Mouse (Mus musculus): ENCODE data around the gene Hoxd10. TPM values are rescaled to one million over a fixed set of nuclear protein-coding genes. Genes with fewer than 3 reads are reported as not detected.

Hoxd10 gene
- total and polyA plus RNA-seq, 3 experiments = not detected

- H3K4me2 ChIP-seq (ENCODE audit: insufficient read depth, low read depth, poor library complexity, severe bottlenecking) = no peak within 1 kb of the TSS
- H3K4me1 ChIP-seq (ENCODE audit: control insufficient read depth in 1 of 2, insufficient read depth in 2 of 2) = no peaks in the 10 kb centered on the region
- in situ Hi-C loops (cut with MboI; ENCODE audit: low pct_ligation_motif_present, low pct_unique_long_range_greater_than_20kb, low sequenced_read_pairs) (loop anchor here (10.0 to 25.0 kb wide), 2 partner anchors 447 to 615 kb away; no protein-coding TSS in a partner anchor), dilution Hi-C loops (cut with MboI; ENCODE audit: extremely low pct_ligation_motif_present, extremely low pct_unique_long_range_greater_than_20kb, low sequenced_read_pairs) (no loop called here)
- H3K79me2 ChIP-seq (replicated peaks; ENCODE audit: control insufficient read depth, extremely low read depth, insufficient read depth, poor library complexity, severe bottlenecking) = no peaks in the 10 kb centered on the region
- no peak within 1 kb of the TSS for H3K9ac ChIP-seq (ENCODE audit: insufficient read depth, low read depth)
- no peak for DNase-seq (ENCODE audit: extremely low read depth)
- no peak within 1 kb of the TSS for H3K27ac ChIP-seq (ENCODE audit: insufficient read depth, low read depth)
- H3K36me3 ChIP-seq (replicated peaks in 1 of 2; ENCODE audit: control insufficient read depth in 1 of 2, insufficient read depth in 1 of 2, low read length in 1 of 2) = no peaks in the 10 kb centered on the region
- no peak within 1 kb of the TSS for H3K4me3 ChIP-seq (replicated peaks in 1 of 3; ENCODE audit: low read depth in 2 of 3, low read length in 2 of 3, poor library complexity in 1 of 3)
- TF ChIP-seq POLR2A (IDR thresholded peaks at IDR 0.05; ENCODE audit: low read depth, low read length) (no peak), SMC3 (IDR thresholded peaks at IDR 0.05; ENCODE audit: low read depth, low read length) (no peak), ZNF384 (IDR thresholded peaks at IDR 0.05; ENCODE audit: low read depth, low read length) (no peak), CTCF (conservative IDR thresholded peaks at IDR 0.05 in 1 of 2, IDR thresholded peaks at IDR 0.05 in 1 of 2; ENCODE audit: low read depth in 2 of 2, low read length in 2 of 2) (no peak)
- no peaks in the 10 kb centered on the region for H3K27me3 ChIP-seq (replicated peaks)
- peaks cover 11% of the 10 kb centered on the region for H3K9me3 ChIP-seq (replicated peaks; ENCODE audit: low read length)
Observed at GRCm38 (mm10) chr2:74697567-74698121, 5.9 kb downstream of the Hoxd10 start, which contains the start of gene Hoxd9. TSS of gene Hoxd9 (plus strand) at chr2:74697727.

- TF ChIP-seq ZC3H11A (IDR thresholded peaks at IDR 0.05; ENCODE audit: low read depth, low read length) (no peak), PAX5 (IDR thresholded peaks at IDR 0.05; ENCODE audit: low read length) (no peak), ZMIZ1 (IDR thresholded peaks at IDR 0.05; ENCODE audit: low read depth, low read length) (no peak), ZKSCAN1 (IDR thresholded peaks at IDR 0.05; ENCODE audit: borderline replicate concordance, low read depth, low read length) (no peak), SIN3A (IDR thresholded peaks at IDR 0.05; ENCODE audit: low read length) (no peak), CHD2 (IDR thresholded peaks at IDR 0.05; ENCODE audit: low read length) (no peak), MAZ (IDR thresholded peaks at IDR 0.05; ENCODE audit: low read depth, low read length) (no peak), KAT2A (IDR thresholded peaks at IDR 0.05; ENCODE audit: insufficient replicate concordance, low read length) (no peak), E2F4 (IDR thresholded peaks at IDR 0.05; ENCODE audit: insufficient replicate concordance, low read depth, low read length) (no peak), NELFE (IDR thresholded peaks at IDR 0.05; ENCODE audit: low read depth, low read length) (no peak), MYC (IDR thresholded peaks at IDR 0.05; ENCODE audit: low read depth, low read length) (no peak), MAX (IDR thresholded peaks at IDR 0.05; ENCODE audit: low read length) (no peak), JUN (IDR thresholded peaks at IDR 0.05; ENCODE audit: insufficient read depth, low read depth, low read length) (no peak), TCF12 (IDR thresholded peaks at IDR 0.05; ENCODE audit: low read depth, low read length) (no peak), POLR2A (IDR thresholded peaks at IDR 0.05; ENCODE audit: low read depth, low read length) (no peak), GABPA (IDR thresholded peaks at IDR 0.05; ENCODE audit: insufficient replicate concordance, low read depth, low read length) (no peak)
- no peaks in the 10 kb centered on the region for H3K36me3 ChIP-seq (replicated peaks in 1 of 2; ENCODE audit: control insufficient read depth in 1 of 2, insufficient read depth in 1 of 2, low read length in 1 of 2)
- H3K9ac ChIP-seq (ENCODE audit: insufficient read depth, low read depth) = no peak overlapping the region
- in situ Hi-C loops (cut with MboI; ENCODE audit: low pct_ligation_motif_present, low pct_unique_long_range_greater_than_20kb, low sequenced_read_pairs) = loop anchor here (10.0 to 25.0 kb wide), 2 partner anchors 446 to 614 kb away; no protein-coding TSS in a partner anchor
- no peak for DNase-seq (ENCODE audit: extremely low read depth)
- H3K9me3 ChIP-seq (replicated peaks; ENCODE audit: low read length) = peaks cover 11% of the 10 kb centered on the region
- no peaks in the 10 kb centered on the region for H3K79me2 ChIP-seq (replicated peaks; ENCODE audit: control insufficient read depth, extremely low read depth, insufficient read depth, poor library complexity, severe bottlenecking)
- H3K27ac ChIP-seq (ENCODE audit: insufficient read depth, low read depth) = no peak overlapping the region
- dilution Hi-C loops (cut with MboI; ENCODE audit: extremely low pct_ligation_motif_present, extremely low pct_unique_long_range_greater_than_20kb, low sequenced_read_pairs) = no loop called here
- no peaks in the 10 kb centered on the region for H3K4me1 ChIP-seq (ENCODE audit: control insufficient read depth in 1 of 2, insufficient read depth in 2 of 2)
- H3K4me2 ChIP-seq (ENCODE audit: insufficient read depth, low read depth, poor library complexity, severe bottlenecking) = no peak overlapping the region
- H3K27me3 ChIP-seq (replicated peaks) = no peaks in the 10 kb centered on the region
- no peak overlapping the region for H3K4me3 ChIP-seq (replicated peaks in 1 of 3; ENCODE audit: low read depth in 2 of 3, low read length in 2 of 3, poor library complexity in 1 of 3)
Observed at GRCm38 (mm10) chr2:74698201-74699052, 6.7 kb downstream of the Hoxd10 start.
